Mouse (Mus musculus): ENCODE results near the gene S100a10.
"Not testable (repeated sequence)": the region's sequence is repeated elsewhere in the genome, so short reads cannot be mapped to it uniquely, and the experiment has no call there.

Gene S100a10

GRCm38 (mm10) chr3:93580946-93581345 is 26.1 kb downstream of the S100a10 start:
- no peak for DNase-seq (ENCODE audit: low spot score)

DNA sequence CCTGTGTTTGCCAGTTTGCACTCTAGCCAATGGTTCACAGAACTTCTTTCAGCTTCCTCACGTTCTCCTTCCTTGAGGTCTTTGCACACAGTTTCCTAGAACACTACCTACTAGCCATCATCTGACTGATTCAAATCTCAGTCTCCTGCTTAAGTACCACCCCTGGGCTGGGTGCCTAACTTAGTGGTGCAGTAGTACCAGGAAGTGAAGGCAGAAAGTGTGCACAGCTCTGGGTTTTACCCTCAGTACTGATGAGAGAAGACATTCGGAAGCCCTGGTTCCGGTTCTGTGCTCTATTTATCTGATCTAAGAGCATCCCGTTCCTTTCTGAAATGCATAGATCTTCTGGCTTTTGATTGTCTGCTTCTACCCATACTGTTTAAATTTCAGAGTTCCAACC is 26.8 kb downstream of the S100a10 start:
- DNase-seq (ENCODE audit: low spot score): no peak

- DNase-seq (ENCODE audit: low spot score): no peak
Measured at GRCm38 (mm10) chr3:93583056-93583455, 28.2 kb downstream of the S100a10 start.

DNA sequence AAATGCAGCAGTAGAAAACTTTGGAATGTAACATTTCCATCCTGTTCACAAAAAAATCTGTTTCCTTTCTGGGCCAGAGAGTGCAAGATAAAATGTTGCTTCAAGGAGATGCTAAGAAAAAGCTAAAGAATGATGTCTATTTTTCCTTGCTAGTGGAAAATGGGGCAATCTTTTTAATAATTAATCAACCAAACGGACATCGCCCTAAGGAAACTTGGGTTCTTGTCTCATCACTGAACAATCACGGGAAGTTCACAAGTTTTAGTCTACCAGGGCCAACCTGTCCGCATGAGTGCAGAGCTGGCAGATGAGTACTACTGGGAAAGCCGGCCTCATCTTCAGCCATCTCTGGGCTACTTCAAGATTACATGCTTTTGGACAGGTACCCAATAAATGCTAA is 34.7 kb downstream of the S100a10 start:
- DNase-seq (ENCODE audit: low spot score): no peak

GRCm38 (mm10) chr3:93590256-93590655 is 35.4 kb downstream of the S100a10 start:
- no peak for DNase-seq (ENCODE audit: low spot score)

GRCm38 (mm10) chr3:93592100-93592499 is 37.2 kb downstream of the S100a10 start:
- DNase-seq (ENCODE audit: low spot score): no peak

DNA sequence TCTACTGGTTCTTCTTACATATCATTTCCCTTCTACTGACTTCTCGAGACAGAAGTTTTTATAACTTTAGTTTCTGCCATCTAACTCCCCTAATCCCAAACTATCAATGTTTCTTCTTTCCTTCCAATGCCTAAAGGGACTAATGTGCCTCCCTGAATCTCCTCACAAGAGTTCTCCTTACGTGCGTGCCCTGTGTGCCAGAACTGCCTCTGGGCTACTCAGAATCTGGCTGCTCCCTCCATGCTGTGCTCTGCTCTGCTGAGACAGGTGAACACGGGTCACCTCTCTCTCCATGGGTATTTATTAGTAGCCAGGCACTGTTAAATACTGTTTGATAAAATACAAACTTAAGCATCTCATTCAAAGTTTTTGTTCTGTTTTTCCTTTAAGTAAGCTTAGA is 38.1 kb downstream of the S100a10 start:
- no peak for DNase-seq (ENCODE audit: low spot score)

DNA sequence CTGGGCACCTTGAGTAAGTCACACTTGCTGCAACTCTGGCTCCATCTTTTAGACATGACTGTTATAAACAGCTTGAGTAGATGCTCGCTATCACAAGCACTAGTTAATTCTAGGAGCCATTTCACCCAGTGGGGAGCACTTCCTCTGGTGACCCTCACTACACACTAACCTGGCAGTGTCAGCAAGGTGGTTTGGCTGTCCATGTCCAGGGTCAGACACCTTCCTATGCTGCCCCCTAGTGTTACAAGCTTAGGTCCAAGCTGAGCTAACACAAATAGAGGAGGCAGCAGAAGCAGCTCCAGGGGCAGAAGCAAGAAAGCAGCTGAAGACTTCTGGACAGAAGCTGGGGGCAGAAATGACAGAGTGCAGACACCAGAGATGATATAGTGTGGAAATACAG is 38.6 kb downstream of the S100a10 start:
- DNase-seq (ENCODE audit: low spot score): peak; percentile 60

DNA sequence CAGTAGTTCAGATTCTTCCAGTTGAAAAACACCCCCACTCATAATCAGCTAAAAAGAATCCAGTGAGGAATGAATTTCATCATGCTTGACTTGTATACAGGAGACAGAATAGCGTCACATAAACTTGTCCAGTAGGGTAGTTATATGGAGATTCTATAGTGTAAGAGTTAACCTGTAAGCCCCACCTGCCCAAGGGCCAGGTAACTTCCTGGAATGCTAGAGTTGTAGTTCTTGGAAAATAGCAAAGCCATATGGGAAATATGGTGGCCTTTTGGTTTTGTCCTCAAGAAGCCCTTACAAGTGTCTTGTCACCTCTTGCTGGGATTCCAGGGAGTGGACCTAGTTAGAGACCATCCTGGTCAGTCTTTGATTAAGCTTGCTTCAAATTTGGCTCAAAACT is 41.8 kb downstream of the S100a10 start:
- peak; percentile 29 for DNase-seq (ENCODE audit: low spot score)

- DNase-seq (ENCODE audit: low spot score): peak; percentile 89
Measured at GRCm38 (mm10) chr3:93597221-93597913, 42.5 kb downstream of the S100a10 start.

- DNase-seq (ENCODE audit: low spot score): no peak
Measured at GRCm38 (mm10) chr3:93597970-93598369, 43.1 kb downstream of the S100a10 start.

DNA sequence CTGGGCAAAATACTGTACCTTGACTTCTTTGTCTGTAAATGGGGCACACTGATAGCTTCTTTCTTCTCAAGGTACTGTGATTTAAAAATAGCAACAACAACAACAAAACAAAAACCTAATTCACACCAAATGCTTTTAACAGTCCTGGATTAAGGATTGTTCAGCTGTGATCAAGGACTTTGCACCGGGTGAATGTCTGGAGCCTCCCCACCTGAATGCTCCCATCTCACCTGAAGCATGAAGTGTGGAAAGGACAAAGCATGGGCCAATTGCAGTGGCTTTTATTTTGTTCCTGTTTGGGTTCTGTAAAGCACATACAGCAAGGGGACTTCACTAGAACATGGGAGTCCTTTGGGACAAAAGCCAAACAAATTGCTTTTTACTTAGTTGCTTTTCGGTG is 45.3 kb downstream of the S100a10 start:
- DNase-seq (ENCODE audit: low spot score): no peak

- no peak for DNase-seq (ENCODE audit: low spot score)
Measured at GRCm38 (mm10) chr3:93601903-93602302, 47.0 kb downstream of the S100a10 start.

DNA sequence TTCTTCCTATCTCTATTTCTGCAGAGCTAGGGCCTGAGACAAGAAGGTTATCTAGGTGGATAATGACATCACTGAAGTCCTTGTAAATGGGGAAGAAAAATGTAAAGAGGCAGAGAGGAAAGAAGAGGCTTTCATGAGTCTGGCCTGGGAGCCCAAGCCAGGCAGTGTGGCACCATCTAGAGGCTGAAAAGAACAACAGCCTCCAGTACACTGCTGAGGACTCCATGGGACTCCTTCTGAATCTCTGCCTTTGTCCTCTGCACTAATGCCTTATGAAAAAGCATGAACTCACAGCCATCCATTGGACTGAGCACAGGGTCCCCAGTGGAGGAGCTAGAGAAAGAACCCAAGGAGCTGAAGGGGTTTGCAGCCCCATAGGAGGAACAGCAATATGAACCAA is 54.1 kb downstream of the S100a10 start:
- not testable (repeated sequence) for DNase-seq (ENCODE audit: low spot score)
